Mouse (Mus musculus) cerebellum, adult 18-20 months (tissue): ENCODE data around the gene Hexb.

Experiments used
- DNase-seq, 2 experiments: peaks; one replicate each; pipeline ENCODE4 v3.0.0; 2021

The Hexb gene

GRCm38 (mm10) chr13:97223856-97224255 lies 25.7 kb upstream of the Hexb start:
- DNase-seq, result no peak

DNA sequence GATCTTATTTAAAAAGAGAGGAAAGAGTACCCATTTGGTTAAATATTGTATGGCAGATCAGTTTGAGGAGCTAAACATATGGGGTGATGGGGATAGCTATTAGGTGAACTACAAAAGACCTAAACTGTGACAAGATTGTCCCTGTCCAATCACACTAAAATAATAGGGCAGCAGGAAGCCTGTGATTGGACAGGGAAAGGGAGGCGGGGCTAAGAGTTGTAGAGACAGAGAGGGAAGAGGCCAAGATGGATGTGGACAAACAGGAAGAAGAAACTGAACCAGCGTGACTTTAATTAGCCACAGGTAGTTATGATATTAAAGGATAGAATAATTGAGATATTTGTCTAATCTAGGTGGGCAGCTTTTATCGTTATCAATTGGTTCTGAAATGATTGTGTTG lies 21.9 kb upstream of the Hexb start:
- DNase-seq, result no peak

DNA sequence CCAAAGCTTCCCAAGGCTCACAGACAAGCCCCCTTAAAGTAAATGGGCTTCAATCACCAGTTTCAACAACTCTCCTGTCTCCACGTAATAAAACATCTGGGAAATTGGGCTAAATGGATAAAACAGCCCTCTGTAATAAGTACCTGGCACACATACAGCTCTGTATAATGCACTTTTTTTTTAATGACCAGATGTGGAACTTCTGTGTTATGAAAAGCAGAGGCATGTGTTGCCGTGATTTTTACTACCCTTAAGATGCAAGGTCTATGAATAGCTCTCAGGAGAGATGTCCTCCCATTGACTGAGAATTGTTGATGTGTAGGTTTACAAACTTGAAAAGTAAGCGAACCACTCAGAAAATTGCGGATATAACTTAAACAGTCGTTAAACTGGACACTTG lies 18.0 kb upstream of the Hexb start:
- no peak for DNase-seq

GRCm38 (mm10) chr13:97215563-97215962 lies 17.4 kb upstream of the Hexb start:
- DNase-seq, result no peak

GRCm38 (mm10) chr13:97214583-97215268 lies 16.6 kb upstream of the Hexb start:
- no peak for DNase-seq

GRCm38 (mm10) chr13:97208500-97209010 lies 10.4 kb upstream of the Hexb start:
- DNase-seq, result no peak

- DNase-seq, result no peak
Measured at GRCm38 (mm10) chr13:97208112-97208478, 9.9 kb upstream of the Hexb start.

- DNase-seq, result no peak
Measured at GRCm38 (mm10) chr13:97207472-97208111, 9.4 kb upstream of the Hexb start.

- DNase-seq, result no peak
Measured at GRCm38 (mm10) chr13:97206046-97206445, 7.9 kb upstream of the Hexb start.

- DNase-seq, result peak; percentile 83 to 86
Measured at GRCm38 (mm10) chr13:97205052-97205701, 7.0 kb upstream of the Hexb start.

- DNase-seq, result no peak
Measured at GRCm38 (mm10) chr13:97201896-97202295, 3.7 kb upstream of the Hexb start.

- no peak for DNase-seq
Measured at GRCm38 (mm10) chr13:97201076-97201475, 2.9 kb upstream of the Hexb start.

- no peak for DNase-seq
Measured at GRCm38 (mm10) chr13:97199123-97199522, 966 bp upstream of the Hexb start.

GRCm38 (mm10) chr13:97196925-97197218 lies 1.3 kb downstream of the Hexb start:
- DNase-seq, result no peak

DNA sequence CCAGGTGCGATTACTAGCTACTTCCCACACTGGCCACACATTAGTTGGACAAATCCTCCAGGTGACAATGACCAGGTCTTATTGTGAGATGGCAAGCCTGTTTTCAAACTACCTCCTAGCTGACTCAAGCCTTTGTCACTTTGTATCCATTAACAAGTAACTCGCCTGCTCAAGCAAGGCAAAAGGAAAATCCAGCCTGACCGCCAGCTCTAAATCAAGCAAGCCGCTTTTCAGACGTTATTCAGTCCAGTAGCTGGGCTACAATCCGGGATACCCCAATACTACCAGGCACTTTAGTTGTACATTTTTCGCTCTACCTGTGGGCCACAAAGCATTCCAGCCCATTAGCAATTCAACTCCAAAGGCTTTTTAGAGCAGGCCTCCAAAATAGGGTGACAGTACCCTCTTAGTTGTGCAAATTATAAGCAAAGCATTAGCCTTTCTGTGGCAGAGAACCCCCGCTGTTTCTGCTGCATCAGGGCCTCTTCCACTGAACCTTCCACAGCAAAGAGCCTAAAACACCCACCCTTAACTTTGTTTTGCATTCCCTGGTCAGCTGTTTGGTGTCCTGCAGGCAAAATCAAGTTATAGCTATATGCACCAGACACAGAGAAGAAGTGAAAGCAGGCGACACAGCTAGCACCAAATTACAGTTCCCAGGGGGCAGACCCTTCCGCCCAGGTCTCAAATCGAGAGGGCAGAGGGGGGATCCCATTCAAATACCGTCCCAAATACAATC lies 1.8 kb downstream of the Hexb start:
- DNase-seq, result no peak

GRCm38 (mm10) chr13:97193420-97193819 lies 4.7 kb downstream of the Hexb start:
- DNase-seq, result peak; percentile 74 to 81

DNA sequence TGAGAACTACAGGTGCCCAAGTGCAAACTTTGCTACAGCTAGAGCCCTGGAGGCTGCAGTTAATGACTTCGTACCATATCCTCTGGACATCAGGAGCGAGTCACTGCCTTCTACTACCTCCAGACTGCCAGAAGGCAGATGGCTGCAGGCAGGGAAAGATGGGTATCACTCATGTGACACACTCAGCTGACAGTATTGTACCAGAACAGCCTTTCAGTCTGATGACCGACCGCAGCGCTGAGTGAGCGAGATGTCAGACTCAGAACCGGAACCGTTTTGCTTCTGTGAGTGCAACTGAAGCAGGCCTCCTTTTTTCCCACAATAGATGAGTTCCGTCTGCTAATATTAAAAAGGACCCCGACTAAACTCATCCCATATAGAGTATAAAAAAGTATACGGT lies 5.5 kb downstream of the Hexb start:
- DNase-seq, result no peak

- DNase-seq, result no peak
Measured at GRCm38 (mm10) chr13:97187693-97188092, 10.5 kb downstream of the Hexb start.

DNA sequence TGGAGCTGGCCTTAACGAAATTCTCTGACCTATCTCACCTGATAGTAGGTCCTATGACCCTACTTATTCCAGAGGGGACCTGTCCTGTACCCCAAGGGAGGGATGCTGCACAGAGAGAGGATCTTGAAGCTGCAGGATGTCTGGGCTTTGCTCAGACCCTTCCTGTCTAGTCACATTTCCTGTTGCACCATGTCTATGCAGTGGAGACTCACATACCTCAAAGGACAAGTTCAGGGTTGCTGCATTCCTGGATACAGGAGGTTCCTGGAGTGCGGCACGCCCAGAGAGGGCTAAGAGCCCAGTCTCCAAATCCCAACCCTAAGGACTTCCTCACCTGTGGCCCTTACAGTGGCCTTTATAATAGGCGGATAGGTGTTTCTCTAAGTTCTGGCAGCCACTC lies 11.8 kb downstream of the Hexb start:
- no peak for DNase-seq

DNA sequence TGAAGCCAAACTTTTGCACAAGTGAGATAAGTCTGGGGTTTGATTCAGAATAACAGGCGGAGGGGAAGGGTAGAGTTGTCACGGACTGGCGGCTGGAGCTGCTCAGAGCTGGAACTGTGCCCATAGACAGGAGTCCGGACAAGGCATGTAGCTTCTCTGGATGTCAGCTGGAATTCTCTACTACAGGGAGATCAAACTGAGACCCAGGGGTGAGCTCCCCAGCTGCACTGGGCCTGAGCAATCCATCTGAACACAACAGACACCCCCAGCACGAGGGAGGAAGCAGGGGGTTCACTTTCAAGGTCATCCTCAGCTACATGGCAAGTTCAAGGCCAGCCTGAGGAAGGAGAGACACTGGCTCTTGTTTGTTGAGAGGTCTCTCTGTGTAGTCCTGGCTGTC lies 13.5 kb downstream of the Hexb start:
- DNase-seq, result no peak

DNA sequence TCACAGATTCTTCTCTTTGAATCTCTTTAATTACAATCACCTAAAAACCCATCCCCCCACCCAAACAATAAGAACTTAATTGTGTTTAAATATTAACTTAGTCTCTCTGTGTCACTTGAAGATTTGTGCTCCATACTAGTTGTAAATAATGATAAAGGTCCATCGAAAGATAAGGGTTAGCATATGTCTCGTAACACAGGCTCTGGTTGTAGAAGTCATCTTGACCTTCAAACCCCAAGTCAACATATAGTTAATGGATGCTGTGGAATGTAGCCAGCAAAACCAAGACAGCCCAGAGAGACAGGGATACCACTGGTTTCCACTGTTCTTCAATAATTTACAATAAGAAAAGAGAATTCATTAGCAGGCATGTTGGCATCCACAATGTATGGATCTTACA lies 14.0 kb downstream of the Hexb start:
- DNase-seq, result no peak

GRCm38 (mm10) chr13:97182821-97183220 lies 15.3 kb downstream of the Hexb start:
- DNase-seq, result no peak

- no peak for DNase-seq
Measured at GRCm38 (mm10) chr13:97180113-97180828, 17.9 kb downstream of the Hexb start.
